Mouse (Mus musculus) myocyte (in vitro differentiated cells): ENCODE measurements around the gene Plxnd1.

Experiments
- POLR2A ChIP-seq: IDR thresholded peaks from one replicate; pipeline ENCODE4 v1.6.1; 2011; ENCODE audit warnings: low read depth, mild to moderate bottlenecking, control low read depth, moderate library complexity; ENCODE audit not compliant: insufficient read length
- REST ChIP-seq: IDR thresholded peaks from one replicate; pipeline ENCODE4 v1.6.1; 2011; ENCODE audit warnings: mild to moderate bottlenecking, control low read depth, moderate library complexity; ENCODE audit not compliant: insufficient read depth, insufficient read length
- TCF12 ChIP-seq: IDR thresholded peaks from one replicate; pipeline ENCODE4 v1.6.1; 2011; ENCODE audit warnings: mild to moderate bottlenecking, control low read depth; ENCODE audit not compliant: poor library complexity, insufficient read depth, severe bottlenecking

GRCm38 (mm10) chr6:116004069-116004468, 9.3 kb upstream of the Plxnd1 start:
- TF ChIP-seq TCF12 = no peak
- no peak for TF ChIP-seq POLR2A
- TF ChIP-seq REST = no peak
